Mouse (Mus musculus) adrenal gland, postnatal 10 days (tissue): ENCODE data around the gene Dync1i1. TPM values are rescaled to one million over a fixed set of nuclear protein-coding genes. Genes with fewer than 3 reads are reported as not detected.
"Not testable (repeated sequence)": the region's sequence is repeated elsewhere in the genome, so short reads cannot be mapped to it uniquely, and the experiment has no call there.

Experiments
- DNase-seq: peaks from one replicate; pipeline ENCODE4 v3.0.0; 2021; ENCODE audit warnings: mixed read lengths
- long read RNA-seq, 2 experiments: library from polyadenylated mRNA; stranded (forward); transcript quantifications; one replicate each; pipeline ENCODE4 v2.0.0; 2021
- total RNA-seq, 2 experiments: library from RNA; stranded (reverse); gene quantifications; 2 replicates each; pipeline ENCODE4 v1.2.3; 2021

Dync1i1 gene
- 1 to 10 TPM; 1.7 to 1.8 TPM for total RNA-seq
- long read RNA-seq, experiment 1, partial matches to known transcripts: 0 of 5 reads
- long read RNA-seq, experiment 1, other reads (novel, unspliced or antisense): 1 of 5 reads
- long read RNA-seq, experiment 2, partial matches to known transcripts: 0 of 3 reads
- long read RNA-seq, experiment 2, other reads (novel, unspliced or antisense): 1 of 3 reads

- DNase-seq: peak; percentile 60
Observed at GRCm38 (mm10) chr6:5725611-5726236, at the start of gene Dync1i1. Gene Dync1i1 (plus strand): TSS chr6:5725639.

- DNase-seq: no peak
Observed at GRCm38 (mm10) chr6:5679738-5680137, 45.7 kb upstream of the Dync1i1 start.

GRCm38 (mm10) chr6:5701826-5702225, 23.6 kb upstream of the Dync1i1 start:
- no peak for DNase-seq

- not testable (repeated sequence) for DNase-seq
Observed at GRCm38 (mm10) chr6:5707894-5708293, 17.5 kb upstream of the Dync1i1 start.

- peak; percentile 8 for DNase-seq
Observed at GRCm38 (mm10) chr6:5710063-5710605, 15.3 kb upstream of the Dync1i1 start.

- DNase-seq: no peak
Observed at GRCm38 (mm10) chr6:5712620-5713019, 12.8 kb upstream of the Dync1i1 start.

GRCm38 (mm10) chr6:5715101-5715618, 10.3 kb upstream of the Dync1i1 start:
- no peak for DNase-seq

- DNase-seq: no peak
Observed at GRCm38 (mm10) chr6:5718955-5719354, 6.5 kb upstream of the Dync1i1 start.

GRCm38 (mm10) chr6:5720716-5721115, 4.7 kb upstream of the Dync1i1 start:
- not testable (repeated sequence) for DNase-seq

- DNase-seq: no peak
Observed at GRCm38 (mm10) chr6:5723986-5724385, 1.5 kb upstream of the Dync1i1 start.

GRCm38 (mm10) chr6:5726237-5726670, 815 bp downstream of the Dync1i1 start:
- no peak for DNase-seq

GRCm38 (mm10) chr6:5733217-5733616, 7.8 kb downstream of the Dync1i1 start:
- DNase-seq: no peak

- DNase-seq: no peak
Observed at GRCm38 (mm10) chr6:5734398-5734797, 9.0 kb downstream of the Dync1i1 start.

GRCm38 (mm10) chr6:5734862-5735261, 9.4 kb downstream of the Dync1i1 start:
- DNase-seq: no peak

GRCm38 (mm10) chr6:5739711-5740110, 14.3 kb downstream of the Dync1i1 start:
- no peak for DNase-seq

- no peak for DNase-seq
Observed at GRCm38 (mm10) chr6:5741395-5742032, 16.1 kb downstream of the Dync1i1 start.

- DNase-seq: no peak
Observed at GRCm38 (mm10) chr6:5750079-5750711, 24.8 kb downstream of the Dync1i1 start.

- DNase-seq: peak; percentile 27
Observed at GRCm38 (mm10) chr6:5752128-5752527, 26.7 kb downstream of the Dync1i1 start.

GRCm38 (mm10) chr6:5752617-5753016, 27.2 kb downstream of the Dync1i1 start:
- no peak for DNase-seq

- DNase-seq: no peak
Observed at GRCm38 (mm10) chr6:5756509-5757130, 31.2 kb downstream of the Dync1i1 start.

- no peak for DNase-seq
Observed at GRCm38 (mm10) chr6:5762943-5763342, 37.5 kb downstream of the Dync1i1 start.

GRCm38 (mm10) chr6:5768576-5768975, 43.1 kb downstream of the Dync1i1 start:
- no peak for DNase-seq
